Mouse (Mus musculus) midbrain, embryonic 10.5 days (tissue): Measurements from ENCODE around the gene Olfr1241. TPM values are rescaled to one million over a fixed set of nuclear protein-coding genes. Genes with fewer than 3 reads are reported as not detected.

ENCODE experiments used
- DNase-seq: peaks from one replicate; pipeline ENCODE4 v3.0.0-alpha.2; 2017; ENCODE audit warnings: low spot score
- H3K27ac ChIP-seq: fragments of 300-500 bp; sonication (generic); replicated peaks from 2 replicates; pipeline ENCODE4 v1.5.1; 2016; ENCODE audit warnings: mild to moderate bottlenecking
- H3K27me3 ChIP-seq: fragments of 300-500 bp; sonication (generic); 2 replicates; pipeline ENCODE4 v1.6.1; 2016; ENCODE audit warnings: low read depth, mild to moderate bottlenecking; ENCODE audit not compliant: poor library complexity, severe bottlenecking
- H3K36me3 ChIP-seq: fragments of 300-500 bp; sonication (generic); 2 replicates; pipeline ENCODE4 v1.6.1; 2016; ENCODE audit warnings: mild to moderate bottlenecking, moderate library complexity
- H3K4me1 ChIP-seq: fragments of 300-500 bp; sonication (generic); 2 replicates; pipeline ENCODE4 v1.6.1; 2016
- H3K4me3 ChIP-seq: fragments of 300-500 bp; sonication (generic); 2 replicates; pipeline ENCODE4 v1.5.1; 2016; ENCODE audit warnings: mild to moderate bottlenecking, moderate library complexity
- H3K9me3 ChIP-seq: fragments of 300-500 bp; sonication (generic); replicated peaks from 2 replicates; pipeline ENCODE4 v1.6.1; 2016; ENCODE audit warnings: mild to moderate bottlenecking
- WGBS: fragments of 180-500 bp; shearing (Covaris S2); methylation state at CpG from one replicate; pipeline ENCODE4 v1.1.7; 2016; 5-methylcytosine and 5-hydroxymethylcytosine counted together
- polyA plus RNA-seq: library from polyadenylated mRNA; unstranded; fragments of >200 nt; fragmentation: Nextera tagmentation; extraction: Ambion mirVana; gene quantifications from 2 replicates; pipeline ENCODE4 v1.2.1, GENCODE M21; 2016

The Olfr1241 gene
- polyA plus RNA-seq: not detected in 2 replicates

- Histone ChIP-seq H3K27me3 (no peaks in the 10 kb centered on the region), H3K4me1 (no peaks in the 10 kb centered on the region), H3K9me3 (no peaks in the 10 kb centered on the region), H3K4me3 (no peak within 1 kb of the TSS), H3K36me3 (no peaks in the 10 kb centered on the region), H3K27ac (no peak within 1 kb of the TSS)
- no peak for DNase-seq
Measured at GRCm38 (mm10) chr2:89487026-89487425, at the start of gene Olfr1241. TSS of gene Olfr1241 (minus strand) at chr2:89487126.

DNA sequence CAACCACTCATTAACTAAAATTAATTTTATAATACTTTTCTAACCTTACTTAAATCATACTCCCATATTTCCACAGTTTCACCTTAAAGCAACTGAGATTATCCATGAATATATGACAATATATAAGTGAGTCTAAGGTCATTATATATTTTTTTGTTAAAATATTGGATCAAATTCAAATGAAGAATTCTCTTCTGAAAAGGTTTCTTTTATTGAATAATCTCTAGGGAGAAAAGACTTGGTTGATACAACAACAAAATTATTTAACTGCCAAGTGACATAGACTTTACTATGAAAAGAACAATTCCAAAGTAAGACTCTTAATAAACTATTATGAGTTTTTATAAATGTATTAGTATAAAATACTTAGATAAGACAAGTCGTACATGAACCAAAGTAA lies 44.5 kb upstream of the Olfr1241 start, which contains the start of gene Olfr1243:
Gene Olfr1243 (minus strand): TSS at position 101 of the 400 bp plus-strand sequence.
- 100% methylated on average over 1 of the region's 1 CpGs for WGBS
- no peaks in the 10 kb centered on the region for H3K4me1 ChIP-seq
- no peaks in the 10 kb centered on the region for H3K9me3 ChIP-seq
- no peaks in the 10 kb centered on the region for H3K27me3 ChIP-seq
- H3K27ac ChIP-seq: no peak within 1 kb of the TSS
- DNase-seq: no peak
- H3K4me3 ChIP-seq: no peak within 1 kb of the TSS
- H3K36me3 ChIP-seq: no peaks in the 10 kb centered on the region

GRCm38 (mm10) chr2:89498235-89498634 lies 11.3 kb upstream of the Olfr1241 start, which contains the start of gene Olfr1242:
TSS of gene Olfr1242 (minus strand) at chr2:89498335.
- no peak for DNase-seq
- no peaks in the 10 kb centered on the region for H3K27me3 ChIP-seq
- 90% methylated on average over 1 of the region's 1 CpGs for WGBS
- no peaks in the 10 kb centered on the region for H3K4me1 ChIP-seq
- no peaks in the 10 kb centered on the region for H3K9me3 ChIP-seq
- no peak within 1 kb of the TSS for H3K27ac ChIP-seq
- no peaks in the 10 kb centered on the region for H3K36me3 ChIP-seq
- no peak within 1 kb of the TSS for H3K4me3 ChIP-seq

DNA sequence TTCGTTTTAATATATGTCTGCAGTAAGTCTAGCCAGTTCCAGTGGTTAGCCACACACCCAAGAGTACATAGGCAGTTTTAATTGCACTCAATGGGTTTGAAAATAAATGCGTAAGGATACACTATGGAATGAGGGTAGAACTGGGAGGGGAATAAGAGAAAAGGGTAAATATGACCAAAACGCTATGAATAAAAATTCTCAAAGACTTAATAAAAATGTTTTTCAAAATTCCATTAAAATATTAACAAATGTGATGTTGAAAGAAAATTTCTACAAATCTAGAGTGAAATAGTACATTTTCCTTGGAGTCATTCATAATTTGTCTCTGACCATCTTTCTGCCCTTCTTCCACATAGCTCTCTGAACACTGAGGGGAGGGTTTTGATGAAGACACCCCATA lies 44.0 kb downstream of the Olfr1241 start, which contains the start of gene Olfr1240:
Gene Olfr1240 (minus strand): TSS at position 101 of the 400 bp plus-strand sequence.
- Histone ChIP-seq H3K27me3 (no peaks in the 10 kb centered on the region), H3K4me1 (no peaks in the 10 kb centered on the region), H3K9me3 (no peaks in the 10 kb centered on the region), H3K27ac (no peak within 1 kb of the TSS), H3K4me3 (no peak within 1 kb of the TSS), H3K36me3 (no peaks in the 10 kb centered on the region)
- WGBS: 86% methylated on average over 3 of the region's 3 CpGs
- no peak for DNase-seq

Other genes starting within 250 kb of the Olfr1241 start
- gene Olfr1228, start 233.1 kb downstream of the Olfr1241 start, polyA plus RNA-seq: not detected in 2 replicates
- not detected in 2 replicates for gene Olfr1229, start 199.1 kb downstream of the Olfr1241 start, polyA plus RNA-seq
- gene Olfr1230, start 189.9 kb downstream of the Olfr1241 start, polyA plus RNA-seq: not detected in 2 replicates
- gene Olfr1231, start 180.1 kb downstream of the Olfr1241 start, polyA plus RNA-seq: not detected in 2 replicates
- not detected in 2 replicates for gene Olfr1232, start 157.5 kb downstream of the Olfr1241 start, polyA plus RNA-seq
- not detected in 2 replicates for gene Olfr1233, start 144.7 kb downstream of the Olfr1241 start, polyA plus RNA-seq
- gene Olfr1234, start 122.3 kb downstream of the Olfr1241 start, polyA plus RNA-seq: not detected in 2 replicates
- gene Olfr1238, start 77.5 kb downstream of the Olfr1241 start, polyA plus RNA-seq: not detected in 2 replicates
- gene Olfr1239, start 66.7 kb downstream of the Olfr1241 start, polyA plus RNA-seq: not detected in 2 replicates
- gene Olfr1240, start 44.1 kb downstream of the Olfr1241 start, polyA plus RNA-seq: not detected in 2 replicates
- not detected in 2 replicates for gene Olfr1242, start 11.2 kb upstream of the Olfr1241 start, polyA plus RNA-seq
- not detected in 2 replicates for gene Olfr1243, start 44.4 kb upstream of the Olfr1241 start, polyA plus RNA-seq
- not detected in 2 replicates for gene Olfr1245, start 91.3 kb upstream of the Olfr1241 start, polyA plus RNA-seq
- gene Olfr1246, start 106.0 kb upstream of the Olfr1241 start, polyA plus RNA-seq: not detected in 2 replicates
- not detected in 2 replicates for gene Olfr1247, start 127.0 kb upstream of the Olfr1241 start, polyA plus RNA-seq
- not detected in 2 replicates for gene Olfr1248, start 131.1 kb upstream of the Olfr1241 start, polyA plus RNA-seq
- gene Olfr1249, start 147.9 kb upstream of the Olfr1241 start, polyA plus RNA-seq: not detected in 2 replicates
- gene Olfr1250, start 174.3 kb upstream of the Olfr1241 start, polyA plus RNA-seq: not detected in 2 replicates
- not detected in 2 replicates for gene Olfr1251, start 184.8 kb upstream of the Olfr1241 start, polyA plus RNA-seq
- gene Olfr1252, start 237.9 kb upstream of the Olfr1241 start, polyA plus RNA-seq: not detected in 2 replicates